Mouse (Mus musculus) large intestine, adult 2 months (tissue): ENCODE data around the gene Gm17402. TPM values are rescaled to one million over a fixed set of nuclear protein-coding genes. Genes with fewer than 3 reads are reported as not detected.

Source experiments
- DNase-seq: peaks from one replicate; pipeline ENCODE4 v3.0.0-alpha.2; 2012; ENCODE audit warnings: low read depth, low spot score
- WGBS: fragments of 180-500 bp; shearing (Covaris S2); methylation state at CpG from one replicate; pipeline ENCODE4 v1.1.7; 2018; 5-methylcytosine and 5-hydroxymethylcytosine counted together
- polyA plus RNA-seq: library from polyadenylated mRNA; depleted of rRNA; stranded (reverse); fragments of >200 nt; gene quantifications from 2 replicates; pipeline ENCODE4 v1.2.3, GENCODE M21; 2012; rRNA removed

The Gm17402 gene
- not detected in 2 replicates for polyA plus RNA-seq

DNA sequence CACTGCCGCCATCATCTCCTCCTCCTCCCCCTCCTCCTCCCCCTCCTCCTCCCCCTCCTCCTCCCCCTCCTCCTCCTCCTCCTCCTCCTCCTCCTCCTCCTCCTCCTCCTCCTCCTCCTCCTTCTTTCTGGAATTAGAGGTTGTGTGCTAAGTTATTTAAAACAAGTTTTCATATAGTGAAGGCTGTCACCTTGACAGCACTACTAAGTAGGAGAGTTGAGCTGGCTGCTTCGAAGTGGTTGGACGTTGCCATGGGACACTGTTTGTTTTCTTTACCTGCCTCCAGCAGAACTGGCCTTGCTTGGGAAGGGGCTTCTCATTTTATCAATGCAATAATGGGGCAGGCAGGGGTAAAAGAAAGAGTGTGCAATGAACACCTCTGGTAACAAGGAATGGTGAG, at the start of gene Gm17402:
Gm17402 (minus strand) TSS at position 101 of the 400 bp plus-strand sequence.
- WGBS: 36% methylated on average over 3 of the region's 3 CpGs
- DNase-seq: no peak

GRCm38 (mm10) chr3:67378215-67378614, 3.3 kb upstream of the Gm17402 start:
- DNase-seq: no peak

DNA sequence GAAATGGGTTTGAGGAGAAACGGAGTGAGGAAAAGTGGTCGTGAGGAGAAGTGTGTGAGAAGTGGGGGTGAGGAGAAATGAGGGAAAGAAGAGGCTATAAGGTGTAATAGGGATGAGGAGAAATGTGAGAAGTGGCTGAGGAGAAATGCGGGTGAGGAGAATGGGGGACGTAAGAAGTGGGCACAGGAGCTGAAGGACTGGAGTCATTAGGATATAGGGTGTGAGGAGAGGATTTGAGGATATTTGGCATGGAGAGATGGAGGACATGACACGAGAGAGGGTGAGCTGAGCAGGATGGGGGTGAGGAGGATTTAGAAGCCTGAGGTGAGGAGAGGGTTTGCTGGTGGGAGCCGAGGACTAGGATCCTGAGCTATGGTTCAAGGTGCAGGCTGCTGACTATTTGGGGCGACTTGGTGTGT, 594 bp downstream of the Gm17402 start:
- whole genome bisulfite sequencing: 33% methylated on average over 7 of the region's 7 CpGs
- DNase-seq: no peak

- WGBS: 1% methylated on average over 35 of the region's 35 CpGs
- DNase-seq: peak; percentile 29
Observed at GRCm38 (mm10) chr3:67373872-67374271, 1.1 kb downstream of the Gm17402 start, which contains the start of gene Mlf1. Mlf1 (plus strand) TSS chr3:67374097.

GRCm38 (mm10) chr3:67372781-67373180, 2.2 kb downstream of the Gm17402 start:
- WGBS: 38% methylated on average over 5 of the region's 5 CpGs

DNA sequence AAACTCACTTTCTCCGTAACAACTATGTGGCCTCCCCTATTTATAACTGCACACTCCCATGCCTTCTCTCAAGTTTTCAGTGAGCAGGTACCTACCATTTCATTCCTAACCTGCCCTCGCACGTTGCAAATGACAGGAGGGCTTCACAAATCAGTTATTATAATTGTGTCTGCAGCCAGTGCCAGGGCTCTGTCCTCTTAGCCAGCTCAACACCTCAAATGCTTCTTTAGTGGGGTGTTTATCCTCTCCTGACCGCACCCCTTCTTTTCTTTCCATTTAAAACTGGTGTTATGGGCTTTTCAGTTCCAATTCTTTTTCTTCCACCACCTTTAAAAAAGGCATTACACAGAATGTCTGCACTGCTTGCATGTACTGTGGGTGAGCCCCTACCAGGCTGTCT, 2.8 kb downstream of the Gm17402 start:
- WGBS: 70% methylated on average over 4 of the region's 4 CpGs
- DNase-seq: no peak

More at GRCm38 (mm10) chr3:67372781-67373180, 2.2 kb downstream of the Gm17402 start:
- no peak for DNase-seq

DNA sequence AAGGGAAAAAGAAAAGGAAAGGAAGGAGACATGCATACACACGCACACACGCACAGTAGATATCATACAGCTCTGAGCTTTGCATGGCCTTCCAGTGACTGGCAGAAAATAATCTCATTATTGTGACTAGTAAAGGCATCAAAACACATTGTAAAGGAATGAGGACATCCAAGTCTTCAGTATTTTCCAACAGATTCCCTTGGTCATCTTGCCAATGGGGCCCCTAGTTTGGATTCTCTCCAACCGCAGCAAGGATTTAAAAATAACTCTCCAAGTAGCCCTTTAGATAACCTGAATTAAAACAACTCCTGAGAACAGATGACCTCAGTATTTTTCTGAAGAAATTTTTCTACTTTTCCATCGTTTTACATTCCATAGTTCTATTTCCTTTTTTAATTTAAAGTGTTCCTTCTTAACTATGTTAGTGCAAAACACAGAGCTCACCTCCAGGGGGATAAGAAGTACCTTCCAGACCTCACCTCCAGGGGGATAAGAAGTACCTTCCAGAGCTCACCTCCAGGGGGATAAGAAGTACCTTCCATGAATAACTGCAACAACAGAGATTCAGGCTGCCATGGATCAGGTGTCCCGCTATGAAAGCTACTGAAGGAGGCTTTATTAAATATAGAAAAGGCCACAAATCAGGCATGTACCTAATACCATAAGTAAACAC, 5.4 kb downstream of the Gm17402 start:
- 76% methylated on average over 5 of the region's 5 CpGs for WGBS

DNA sequence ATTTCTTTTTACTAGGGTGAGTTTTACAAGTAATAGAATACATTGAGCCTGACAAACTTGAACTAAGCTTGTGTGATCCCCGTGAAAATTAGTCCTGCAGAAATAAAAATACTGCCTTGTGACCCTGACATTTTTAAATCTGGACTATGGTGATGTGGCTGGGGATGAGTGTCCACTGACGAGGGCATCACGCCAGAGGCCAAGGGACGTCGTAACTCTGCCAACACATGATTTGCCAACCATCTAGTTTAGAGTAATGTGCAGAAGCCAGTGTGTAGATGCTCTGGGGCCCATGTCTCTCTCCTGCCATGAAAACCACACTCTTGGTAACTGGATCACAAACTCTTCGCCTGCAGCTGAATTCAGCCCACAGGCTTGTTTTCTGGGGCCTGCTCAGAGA, 7.5 kb downstream of the Gm17402 start:
- no peak for DNase-seq
- 76% methylated on average over 6 of the region's 6 CpGs for WGBS

More for the DNA sequence above, 5.4 kb downstream of the Gm17402 start:
- no peak for DNase-seq

DNA sequence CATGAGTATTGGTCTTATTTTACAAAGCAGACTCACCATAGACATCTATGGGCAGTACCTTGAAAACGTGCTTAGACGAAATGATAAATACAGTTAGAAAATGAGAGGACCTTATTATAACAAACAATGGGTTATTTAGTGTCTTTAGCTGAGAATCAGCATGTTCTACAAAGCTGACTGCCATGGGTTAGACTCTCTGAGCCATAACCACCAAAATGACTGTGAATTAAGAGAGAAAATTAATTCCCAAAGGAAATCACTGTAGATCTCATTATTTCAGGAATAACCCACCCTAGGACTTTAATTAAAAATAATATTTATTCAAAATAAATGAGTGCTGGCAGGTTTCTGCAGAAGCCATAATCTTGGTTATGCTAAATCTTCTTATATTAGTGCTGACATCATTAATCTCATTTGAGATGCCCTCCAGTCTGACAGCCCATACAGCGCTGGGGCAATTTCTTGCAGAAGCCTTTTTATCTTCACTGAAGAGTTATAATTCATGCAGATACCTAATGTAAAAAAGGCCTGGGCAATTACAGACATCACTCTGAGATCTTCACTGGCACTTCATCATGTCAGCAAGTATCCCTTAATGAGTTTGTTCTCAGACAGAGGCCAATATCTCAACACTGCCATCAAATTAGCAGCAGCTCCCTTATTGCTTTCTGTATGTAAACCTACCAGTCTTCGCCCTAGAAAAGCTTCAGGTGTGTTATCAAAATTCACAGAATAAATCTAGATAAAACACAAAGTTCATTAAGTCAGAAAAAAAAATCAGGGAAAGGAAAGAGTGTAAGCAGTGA, 8.7 kb downstream of the Gm17402 start:
- DNase-seq: no peak
- 80% methylated on average over 4 of the region's 4 CpGs for WGBS

- WGBS: 92% methylated on average over 7 of the region's 7 CpGs
Observed at GRCm38 (mm10) chr3:67358376-67358775, 16.6 kb downstream of the Gm17402 start.

GRCm38 (mm10) chr3:67352763-67353149, 22.2 kb downstream of the Gm17402 start:
- DNase-seq: no peak
- WGBS: 87% methylated on average over 3 of the region's 3 CpGs

More at GRCm38 (mm10) chr3:67358376-67358775, 16.6 kb downstream of the Gm17402 start:
- no peak for DNase-seq

DNA sequence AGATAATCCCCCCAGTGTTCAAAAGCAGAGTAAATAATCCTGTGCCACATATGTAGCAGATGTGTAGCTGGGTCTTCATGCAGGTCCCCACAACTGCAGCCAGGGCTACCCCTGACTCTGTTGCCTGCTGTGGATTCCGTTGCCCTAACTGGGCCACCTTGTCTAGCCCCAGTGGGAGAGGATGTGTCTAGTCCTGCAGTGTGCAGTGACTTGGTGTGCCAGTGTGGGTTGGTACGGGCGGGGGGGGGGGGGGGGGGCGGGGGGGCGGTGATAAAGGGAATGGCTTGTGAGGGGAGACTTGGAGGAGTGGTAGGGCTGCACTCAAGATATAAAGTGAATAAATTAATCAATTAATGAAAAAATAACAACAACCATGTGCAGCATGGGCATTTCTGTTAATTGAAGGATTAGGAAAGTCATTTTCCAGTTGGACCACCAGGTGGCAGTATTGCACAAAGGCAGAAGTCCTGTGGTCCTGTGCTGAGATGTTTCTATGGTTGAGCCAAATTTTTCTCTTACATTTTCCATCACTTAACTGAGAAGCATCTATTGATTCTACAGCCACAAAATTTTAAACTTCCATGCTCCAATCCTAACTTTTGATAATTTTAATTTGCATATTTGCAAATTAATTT, 22.7 kb downstream of the Gm17402 start:
- peak; percentile 19 for DNase-seq
- WGBS: 59% methylated on average over 3 of the region's 5 CpGs

GRCm38 (mm10) chr3:67351406-67352127, 23.4 kb downstream of the Gm17402 start:
- DNase-seq: no peak
- WGBS: 81% methylated on average over 12 of the region's 12 CpGs

DNA sequence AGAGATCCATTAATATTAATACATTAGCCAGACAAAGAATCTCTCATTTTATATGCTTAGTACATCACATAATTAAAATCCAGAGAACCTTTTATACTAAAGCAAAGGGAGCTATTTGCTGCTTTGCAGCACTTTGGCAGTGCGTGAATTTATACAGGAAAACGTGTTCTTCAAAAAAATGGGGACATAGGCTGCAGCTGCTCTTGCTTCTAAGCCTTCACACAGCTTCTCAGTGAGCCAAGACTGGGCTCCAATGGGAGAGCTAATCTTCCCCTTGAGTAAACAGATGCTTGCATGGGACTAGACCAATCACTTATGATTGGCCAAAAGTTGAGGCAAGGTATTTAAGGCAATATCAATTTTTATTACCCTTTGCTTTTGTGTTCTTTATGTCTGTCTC, 28.3 kb downstream of the Gm17402 start:
- 61% methylated on average over 2 of the region's 2 CpGs for WGBS
- DNase-seq: no peak

DNA sequence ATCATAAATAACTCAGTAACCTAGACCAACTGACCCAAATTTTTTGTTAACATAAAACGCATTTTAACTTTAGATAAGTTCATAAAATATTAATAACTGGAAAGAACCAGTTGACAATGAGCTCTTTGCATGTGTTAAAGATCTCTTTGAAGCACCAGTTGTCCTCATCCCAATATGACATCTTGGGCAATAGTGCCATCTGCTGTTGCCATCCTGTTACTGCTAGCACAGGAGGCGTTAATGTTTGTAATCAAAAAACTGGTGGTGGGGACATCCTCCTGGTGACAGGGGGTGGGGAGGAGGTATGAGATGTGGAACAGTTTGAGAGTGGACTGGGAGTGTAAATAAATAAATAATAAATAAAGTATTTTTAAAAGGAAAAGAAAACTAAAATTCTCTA, 30.4 kb downstream of the Gm17402 start:
- WGBS: 10% methylated on average over 2 of the region's 2 CpGs
- peak; percentile 3 for DNase-seq

- WGBS: 68% methylated on average over 5 of the region's 5 CpGs
- DNase-seq: no peak
Observed at GRCm38 (mm10) chr3:67343004-67343662, 31.8 kb downstream of the Gm17402 start.

GRCm38 (mm10) chr3:67340921-67341320, 34.0 kb downstream of the Gm17402 start:
- 87% methylated on average over 7 of the region's 7 CpGs for WGBS
- DNase-seq: no peak

- 50% methylated on average over 3 of the region's 3 CpGs for WGBS
- DNase-seq: no peak
Observed at GRCm38 (mm10) chr3:67339558-67339957, 35.4 kb downstream of the Gm17402 start.

DNA sequence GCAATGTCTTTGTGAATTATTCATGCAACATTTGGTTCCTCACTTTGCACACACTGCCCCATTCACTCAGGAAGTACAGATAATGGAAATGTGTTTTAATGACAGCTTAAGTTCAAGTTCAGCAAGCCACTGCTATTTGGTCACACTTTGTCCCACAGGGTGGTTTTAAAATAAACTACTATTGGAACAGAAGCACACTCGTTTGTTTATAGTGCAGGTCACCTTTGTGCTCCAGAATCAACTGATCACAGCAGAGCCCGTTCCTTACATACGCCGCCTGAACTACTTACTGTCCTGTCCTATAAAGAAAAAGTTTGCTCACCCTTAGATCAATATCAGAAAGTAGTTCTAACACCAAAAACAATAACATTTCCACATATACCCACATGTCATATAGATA, 52.5 kb downstream of the Gm17402 start:
- WGBS: 73% methylated on average over 4 of the region's 4 CpGs
- DNase-seq: no peak
